Mouse (Mus musculus): ENCODE results near the gene Scmh1.

DNA sequence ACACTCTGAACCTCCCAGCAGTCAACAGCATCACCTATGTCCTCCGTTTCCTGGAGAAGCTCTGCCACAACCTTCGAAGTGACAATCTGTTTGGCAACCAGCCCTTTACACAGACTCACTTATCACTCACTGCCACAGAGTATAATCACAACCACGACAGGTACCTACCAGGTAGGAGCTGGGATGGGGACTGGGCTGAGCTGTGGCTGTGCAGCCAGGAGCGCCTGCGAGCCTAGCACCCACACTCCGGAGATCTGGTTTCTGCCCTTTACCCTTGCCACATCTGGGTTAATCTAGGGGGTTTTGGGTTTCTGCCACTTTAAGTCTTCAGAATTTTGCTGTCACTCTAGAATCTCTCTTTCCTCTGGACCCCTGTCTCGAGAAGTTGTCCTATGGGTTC, 111.8 kb downstream of the Scmh1 start:
- TF ChIP-seq POLR2A (IDR thresholded peaks at IDR 0.05; ENCODE audit: borderline replicate concordance, low read depth, low read length) (no peak), CTCF (IDR thresholded peaks at IDR 0.05; ENCODE audit: low read depth, low read length) (no peak)

All from bone marrow macrophage, adult 2 months (primary cell).